Mouse (Mus musculus) heart, postnatal 0 days (tissue): Measurements from ENCODE around the gene 9930021J03Rik.

Source experiments
- CTCF ChIP-seq: IDR thresholded peaks from 2 replicates; pipeline ENCODE4 v1.5.1; 2016; ENCODE audit warnings: antibody characterized with exemption, control low read depth, low read depth
- EP300 ChIP-seq: IDR thresholded peaks from 2 replicates; pipeline ENCODE4 v1.6.1; 2016; ENCODE audit warnings: antibody characterized with exemption, low read depth

GRCm38 (mm10) chr19:29849924-29850551 is 44.2 kb upstream of the 9930021J03Rik start:
- TF ChIP-seq EP300 (no peak), CTCF (no peak)
